Mouse (Mus musculus): ENCODE data around the gene Pold4. TPM values are rescaled to one million over a fixed set of nuclear protein-coding genes. Genes with fewer than 3 reads are reported as not detected.

The Pold4 gene
- polyA plus RNA-seq (2015; fragmentation: Nextera tagmentation; extraction: Ambion mirVana): 81.5 and 87.8 TPM in 2 replicates

GRCm38 (mm10) chr19:4231253-4232185 is at the start of gene Pold4:
Pold4 (plus strand) TSS chr19:4231899.
- peak within 1 kb of the TSS; percentile 53 for H3K4me3 ChIP-seq (ENCODE audit: low read depth, low read length)
- H3K4me1 ChIP-seq (replicated peaks; ENCODE audit: control insufficient read depth, insufficient read depth, low read length): peaks cover 7% of the 10 kb centered on the region
- no peaks in the 10 kb centered on the region for H3K27me3 ChIP-seq (replicated peaks; ENCODE audit: control insufficient read depth, insufficient read depth, low read length)
- H3K9me3 ChIP-seq (ENCODE audit: control insufficient read depth): no peaks in the 10 kb centered on the region
- peak within 1 kb of the TSS; percentile 84 for H3K4me2 ChIP-seq (replicated peaks; ENCODE audit: low read depth)
- ATAC-seq: peak; percentile 82
- peak within 1 kb of the TSS; percentile 63 for H3K9ac ChIP-seq (ENCODE audit: low read depth, low read length)
- no peaks in the 10 kb centered on the region for H3K36me3 ChIP-seq (ENCODE audit: control insufficient read depth, insufficient read depth)
- TF ChIP-seq CTCF (IDR thresholded peaks at IDR 0.05; ENCODE audit: low read depth): no peak
- WGBS: 13% methylated on average over 26 of the region's 26 CpGs
- peak within 1 kb of the TSS; percentile 89 for H3K27ac ChIP-seq (ENCODE audit: low read depth, low read length)

DNA sequence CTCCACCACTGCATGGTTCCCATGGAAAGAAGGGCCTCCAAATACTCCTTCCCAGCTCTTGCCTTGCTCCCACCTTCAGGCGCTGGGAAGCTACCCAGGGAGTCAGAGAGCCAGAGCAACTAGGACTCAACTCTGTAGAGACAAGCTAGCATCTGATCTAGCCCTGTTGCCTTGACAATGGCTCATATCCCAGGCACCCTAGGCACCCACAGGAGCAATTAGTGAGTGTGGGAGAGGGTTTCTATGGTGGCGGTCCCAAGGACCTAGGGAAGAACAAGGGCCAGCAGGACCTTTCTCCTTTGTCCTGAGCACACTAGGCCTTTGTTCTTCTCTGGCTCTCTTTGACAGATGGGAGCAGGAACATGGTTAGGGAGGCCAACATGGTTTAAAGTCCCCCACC is 48.0 kb upstream of the Pold4 start:
- ATAC-seq: no peak
- H3K9ac ChIP-seq (ENCODE audit: low read depth, low read length): no peak overlapping the region
- H3K9me3 ChIP-seq (ENCODE audit: control insufficient read depth): no peaks in the 10 kb centered on the region
- H3K4me2 ChIP-seq (replicated peaks; ENCODE audit: low read depth): no peak overlapping the region
- no peak overlapping the region for H3K4me3 ChIP-seq (ENCODE audit: low read depth, low read length)
- TF ChIP-seq CTCF (IDR thresholded peaks at IDR 0.05; ENCODE audit: low read depth): no peak
- H3K27ac ChIP-seq (ENCODE audit: low read depth, low read length): no peak overlapping the region
- no peaks in the 10 kb centered on the region for H3K36me3 ChIP-seq (ENCODE audit: control insufficient read depth, insufficient read depth)
- 87% methylated on average over 2 of the region's 2 CpGs for WGBS
- H3K4me1 ChIP-seq (replicated peaks; ENCODE audit: control insufficient read depth, insufficient read depth, low read length): no peaks in the 10 kb centered on the region
- no peaks in the 10 kb centered on the region for H3K27me3 ChIP-seq (replicated peaks; ENCODE audit: control insufficient read depth, insufficient read depth, low read length)

DNA sequence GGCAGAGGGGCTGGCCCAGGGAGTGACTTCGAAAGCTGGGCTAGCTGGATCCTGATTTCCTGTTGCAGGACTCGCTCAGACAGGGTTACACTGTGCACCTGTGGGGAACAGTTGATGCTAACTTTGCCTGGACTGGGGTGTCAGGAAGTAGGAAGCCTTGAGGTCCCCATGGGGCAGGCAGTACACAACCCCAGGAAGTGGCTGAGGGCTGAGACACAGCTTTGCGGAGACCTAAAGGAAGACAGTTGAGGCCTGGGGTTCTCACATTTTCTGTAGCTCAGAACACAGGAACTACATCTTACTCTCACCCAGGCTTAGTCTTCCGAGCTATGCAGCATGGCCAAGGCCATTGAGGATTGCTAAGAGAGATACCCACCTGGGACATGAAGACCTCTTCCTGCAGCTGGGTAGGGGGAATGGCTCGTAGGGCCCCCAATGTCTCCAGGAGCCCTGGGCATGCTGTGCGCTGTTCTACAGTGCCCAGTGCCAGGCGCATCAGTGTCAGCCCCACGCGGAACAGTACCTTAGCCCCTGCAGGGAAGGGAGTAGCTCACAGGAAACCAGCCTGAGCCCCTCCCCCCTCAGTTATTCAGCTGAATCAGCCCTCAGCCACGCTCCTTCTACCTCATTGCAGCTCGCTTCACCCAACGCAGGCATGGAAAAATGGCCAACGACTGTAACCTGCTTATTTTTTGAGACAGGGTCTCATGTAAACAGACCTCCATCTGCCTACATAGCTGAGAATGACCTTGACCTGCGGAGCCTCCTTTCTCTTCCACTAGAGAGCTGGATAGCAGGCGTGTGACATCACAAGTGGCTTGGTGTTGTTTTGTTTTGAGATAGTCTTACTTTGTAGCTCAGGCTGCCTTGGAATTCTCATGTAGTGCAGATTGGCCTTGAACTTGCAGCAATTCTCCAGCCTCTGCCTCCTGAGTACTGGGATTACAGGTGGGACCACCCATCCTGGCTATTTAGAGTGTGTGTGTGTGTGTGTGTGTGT is 46.4 kb upstream of the Pold4 start:
- no peak for TF ChIP-seq CTCF (IDR thresholded peaks at IDR 0.05; ENCODE audit: low read depth)
- H3K27me3 ChIP-seq (replicated peaks; ENCODE audit: control insufficient read depth, insufficient read depth, low read length): no peaks in the 10 kb centered on the region
- no peaks in the 10 kb centered on the region for H3K36me3 ChIP-seq (ENCODE audit: control insufficient read depth, insufficient read depth)
- H3K4me3 ChIP-seq (ENCODE audit: low read depth, low read length): no peak overlapping the region
- H3K27ac ChIP-seq (ENCODE audit: low read depth, low read length): peak overlapping the region; percentile 8; the same call in 1 of the 2 replicates
- no peaks in the 10 kb centered on the region for H3K9me3 ChIP-seq (ENCODE audit: control insufficient read depth)
- 54% methylated on average over 15 of the region's 15 CpGs for WGBS
- ATAC-seq: no peak
- H3K4me1 ChIP-seq (replicated peaks; ENCODE audit: control insufficient read depth, insufficient read depth, low read length): no peaks in the 10 kb centered on the region
- no peak overlapping the region for H3K4me2 ChIP-seq (replicated peaks; ENCODE audit: low read depth)
- H3K9ac ChIP-seq (ENCODE audit: low read depth, low read length): no peak overlapping the region

GRCm38 (mm10) chr19:4187303-4187702 is 44.4 kb upstream of the Pold4 start:
- TF ChIP-seq CTCF (IDR thresholded peaks at IDR 0.05; ENCODE audit: low read depth): no peak
- Histone ChIP-seq H3K27me3 (replicated peaks; ENCODE audit: control insufficient read depth, insufficient read depth, low read length) (no peaks in the 10 kb centered on the region), H3K4me1 (replicated peaks; ENCODE audit: control insufficient read depth, insufficient read depth, low read length) (peaks cover 3% of the 10 kb centered on the region; the same call in 1 of the 2 replicates), H3K4me3 (ENCODE audit: low read depth, low read length) (no peak overlapping the region), H3K9me3 (ENCODE audit: control insufficient read depth) (no peaks in the 10 kb centered on the region), H3K36me3 (ENCODE audit: control insufficient read depth, insufficient read depth) (no peaks in the 10 kb centered on the region), H3K9ac (ENCODE audit: low read depth, low read length) (no peak overlapping the region), H3K4me2 (replicated peaks; ENCODE audit: low read depth) (no peak overlapping the region), H3K27ac (ENCODE audit: low read depth, low read length) (no peak overlapping the region)
- 86% methylated on average over 3 of the region's 3 CpGs for WGBS
- ATAC-seq: no peak

DNA sequence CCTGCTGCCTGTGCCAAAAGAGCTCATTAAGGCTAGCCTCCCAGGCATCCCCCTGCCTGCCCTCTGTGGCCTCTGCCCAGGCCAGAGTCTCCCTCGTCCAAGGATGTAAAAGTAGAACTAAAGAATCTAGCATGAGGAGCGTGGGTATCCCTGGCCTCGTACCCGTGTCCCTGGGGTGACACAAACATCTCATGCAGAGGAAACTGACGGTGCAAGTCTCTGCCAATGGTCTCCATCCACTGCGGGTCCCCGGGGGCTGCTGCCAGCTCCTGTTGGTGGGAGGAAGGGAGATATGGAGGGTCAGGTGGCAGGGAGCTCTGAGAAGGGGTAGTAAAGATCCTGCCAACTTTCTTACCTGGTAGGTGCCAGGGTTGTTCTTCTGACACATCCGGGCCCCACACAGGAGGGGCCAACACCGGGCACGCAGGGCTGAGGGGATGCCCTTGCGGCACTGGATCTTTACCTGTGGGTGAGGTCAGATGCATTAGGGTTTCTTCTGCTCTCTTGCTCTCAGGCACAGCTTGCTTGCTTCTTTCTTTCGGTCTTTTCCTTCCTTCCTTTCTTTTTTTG is 42.6 kb upstream of the Pold4 start:
- Histone ChIP-seq H3K9me3 (ENCODE audit: control insufficient read depth) (no peaks in the 10 kb centered on the region), H3K27ac (ENCODE audit: low read depth, low read length) (no peak overlapping the region), H3K4me2 (replicated peaks; ENCODE audit: low read depth) (no peak overlapping the region), H3K4me3 (ENCODE audit: low read depth, low read length) (no peak overlapping the region), H3K9ac (ENCODE audit: low read depth, low read length) (no peak overlapping the region), H3K4me1 (replicated peaks; ENCODE audit: control insufficient read depth, insufficient read depth, low read length) (peaks cover 9% of the 10 kb centered on the region), H3K36me3 (ENCODE audit: control insufficient read depth, insufficient read depth) (peaks cover 4% of the 10 kb centered on the region; the same call in 1 of the 2 replicates), H3K27me3 (replicated peaks; ENCODE audit: control insufficient read depth, insufficient read depth, low read length) (no peaks in the 10 kb centered on the region)
- no peak for TF ChIP-seq CTCF (IDR thresholded peaks at IDR 0.05; ENCODE audit: low read depth)
- WGBS: 87% methylated on average over 12 of the region's 12 CpGs
- no peak for ATAC-seq

Measured in intestine, postnatal 0 days (tissue).